Mouse (Mus musculus) lung, adult 2 months (tissue): ENCODE data around the gene Gas6.

ENCODE experiments used
- CTCF ChIP-seq: fragments of 200-500 bp; IDR thresholded peaks from 2 replicates; pipeline ENCODE4 v1.5.1; 2011; ENCODE audit warnings: mild to moderate bottlenecking, low read length, control low read depth; ENCODE audit not compliant: insufficient read depth
- POLR2A ChIP-seq: fragments of 200-500 bp; IDR thresholded peaks from 2 replicates; pipeline ENCODE4 v1.6.1; 2011; ENCODE audit warnings: low read depth, mild to moderate bottlenecking, control low read depth, low read length, borderline replicate concordance; ENCODE audit errors: extremely low read depth

DNA sequence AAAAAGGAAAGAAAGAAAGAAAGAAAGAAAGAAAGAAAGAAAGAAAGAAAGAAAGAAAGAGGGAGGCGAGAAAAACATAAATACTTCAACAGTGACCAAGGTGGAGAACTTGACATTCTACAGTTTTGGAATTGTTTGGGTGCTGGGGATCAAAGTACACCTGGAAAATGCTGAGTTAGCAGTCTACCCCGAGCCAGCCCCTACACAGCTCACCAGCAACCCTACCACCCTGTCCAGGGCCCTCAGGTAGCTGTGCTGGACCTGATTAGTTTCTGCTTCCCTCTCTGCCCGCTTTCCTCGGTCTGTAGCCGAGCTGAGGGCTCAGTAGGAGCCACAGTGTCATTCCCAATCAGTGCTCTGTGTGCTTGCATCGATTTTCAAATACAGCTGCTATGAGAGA is 26.1 kb upstream of the Gas6 start:
- TF ChIP-seq CTCF (no peak), POLR2A (no peak)
